Mouse (Mus musculus): ENCODE results near the gene D930007J09Rik.

GRCm38 (mm10) chr13:32789781-32790180 lies 12.9 kb downstream of the D930007J09Rik start:
- no peak for TF ChIP-seq CTCF (IDR thresholded peaks at IDR 0.05; ENCODE audit: low read depth)
- TF ChIP-seq EP300 (optimal IDR thresholded peaks at IDR 0.05), result no peak
